Mouse (Mus musculus) liver, embryonic 14.5 days (tissue): Measurements from ENCODE around the gene Mtus2.

ENCODE experiments used
- CTCF ChIP-seq: IDR thresholded peaks from 2 replicates; pipeline ENCODE4 v1.5.1; 2016; ENCODE audit warnings: antibody characterized with exemption, low read depth, control low read depth
- EP300 ChIP-seq: IDR thresholded peaks from 2 replicates; pipeline ENCODE4 v1.6.1; 2016; ENCODE audit warnings: antibody characterized with exemption, low read depth

GRCm38 (mm10) chr5:147992581-147993378, 35.7 kb downstream of the Mtus2 start:
- TF ChIP-seq CTCF (peak; percentile 47; the same call in 1 of the 2 replicates), EP300 (no peak)
